20 mouse cellular contexts compared by ENCODE assay signal in genomic region chr15:84672308-84672615, GRCm38 (mm10). TPM values are rescaled to one million over a fixed set of nuclear protein-coding genes. Genes with fewer than 3 reads are reported as not detected.
DNase-seq lines count a peak whose midpoint lies in the region; ATAC-seq lines count a peak whose summit lies in the region.
"Had no signal": no experiment of that assay in that cellular context is flagged by ENCODE, and none has a peak within 500 bp of the region (broad histone marks: within the 10 kb centered on the region; RNA-seq: fewer than 3 reads in every experiment).

No protein-coding gene starts in this region.

- no peaks in the 10 kb centered on the region for H3K27me3 ChIP-seq in heart, embryonic 10.5 days (ENCODE audit: insufficient read depth, poor library complexity, severe bottlenecking)
- H3K27me3 ChIP-seq in kidney, embryonic 16.5 days (ENCODE audit: insufficient read depth, low read length), result no peaks in the 10 kb centered on the region
- H3K27me3 ChIP-seq in midbrain, embryonic 15.5 days (replicated peaks), result no peaks in the 10 kb centered on the region
- H3K27me3 ChIP-seq in midbrain, embryonic 10.5 days (ENCODE audit: low read depth, poor library complexity, severe bottlenecking), result peaks cover 12% of the 10 kb centered on the region
- H3K27me3 ChIP-seq: embryonic facial prominence, embryonic 12.5 days; limb, embryonic 12.5 days; liver, embryonic 12.5 days; neural tube, embryonic 13.5 days; Patski had no signal

- no peak overlapping the region for H3K4me3 ChIP-seq in heart, embryonic 10.5 days
- no peak overlapping the region for H3K4me3 ChIP-seq in kidney, embryonic 16.5 days (ENCODE audit: low read length)
- no peak overlapping the region for H3K4me3 ChIP-seq in midbrain, embryonic 15.5 days
- H3K4me3 ChIP-seq in midbrain, embryonic 10.5 days, result no peak overlapping the region
- H3K4me3 ChIP-seq: embryonic facial prominence, embryonic 12.5 days; erythroblast, embryonic 14.5 days; limb, embryonic 12.5 days; liver, embryonic 12.5 days; neural tube, embryonic 13.5 days had no signal

- WGBS in heart, embryonic 10.5 days, result 79% methylated on average over 4 of the region's 4 CpGs
- 80% methylated on average over 4 of the region's 4 CpGs for WGBS in kidney, embryonic 16.5 days
- WGBS in midbrain, embryonic 15.5 days, result 78% methylated on average over 4 of the region's 4 CpGs
- WGBS in midbrain, embryonic 10.5 days, result 84% methylated on average over 4 of the region's 4 CpGs

- DNase-seq in heart, embryonic 10.5 days (ENCODE audit: low spot score), result no peak
- no peak for DNase-seq in heart, adult 11 months
- DNase-seq in kidney, adult 11 months, result no peak
- no peak for DNase-seq in midbrain, embryonic 10.5 days (ENCODE audit: low spot score)
- no peak for DNase-seq in adrenal gland, adult (ENCODE audit: inconsistent age in 2 of 2, low spot score in 1 of 2)
- DNase-seq: cerebellum, adult 9-11 months; thymus, adult 18-20 months had no signal

- no peak overlapping the region for H3K4me2 ChIP-seq in kidney, embryonic 16.5 days (replicated peaks; ENCODE audit: low read depth, low read length)
- H3K4me2 ChIP-seq in midbrain, embryonic 15.5 days, result no peak overlapping the region
- H3K4me2 ChIP-seq: embryonic facial prominence, embryonic 12.5 days; limb, embryonic 12.5 days; liver, embryonic 12.5 days; neural tube, embryonic 13.5 days had no signal

- no peaks in the 10 kb centered on the region for H3K9me3 ChIP-seq in heart, embryonic 10.5 days
- H3K9me3 ChIP-seq in kidney, embryonic 16.5 days (ENCODE audit: low read length), result no peaks in the 10 kb centered on the region
- no peaks in the 10 kb centered on the region for H3K9me3 ChIP-seq in midbrain, embryonic 15.5 days
- no peaks in the 10 kb centered on the region for H3K9me3 ChIP-seq in midbrain, embryonic 10.5 days (replicated peaks)
- H3K9me3 ChIP-seq: embryonic facial prominence, embryonic 12.5 days; limb, embryonic 12.5 days; liver, embryonic 12.5 days; neural tube, embryonic 13.5 days had no signal

- peaks cover 60% of the 10 kb centered on the region for H3K4me1 ChIP-seq in heart, embryonic 10.5 days
- H3K4me1 ChIP-seq in kidney, embryonic 16.5 days (ENCODE audit: insufficient read depth, low read length), result peaks cover 6% of the 10 kb centered on the region; the same call in 1 of the 2 replicates
- no peaks in the 10 kb centered on the region; the same call in 1 of the 2 replicates for H3K4me1 ChIP-seq in midbrain, embryonic 15.5 days
- H3K4me1 ChIP-seq in midbrain, embryonic 10.5 days, result peaks cover 23% of the 10 kb centered on the region
- H3K4me1 ChIP-seq: limb, embryonic 12.5 days had no signal

- H3K36me3 ChIP-seq in heart, embryonic 10.5 days, result no peaks in the 10 kb centered on the region
- no peaks in the 10 kb centered on the region for H3K36me3 ChIP-seq in kidney, embryonic 16.5 days (ENCODE audit: insufficient read depth, low read length)
- H3K36me3 ChIP-seq in midbrain, embryonic 15.5 days (replicated peaks), result no peaks in the 10 kb centered on the region
- H3K36me3 ChIP-seq in midbrain, embryonic 10.5 days, result no peaks in the 10 kb centered on the region
- H3K36me3 ChIP-seq: embryonic facial prominence, embryonic 12.5 days; limb, embryonic 12.5 days; liver, embryonic 12.5 days; neural tube, embryonic 13.5 days had no signal

- H3K27ac ChIP-seq in heart, embryonic 10.5 days, result 0 out of 2 replicates have a peak overlapping the region, but pooled peaks have one; percentile 17
- 0 out of 2 replicates have a peak overlapping the region, but pooled peaks have one; percentile 54 for H3K27ac ChIP-seq in kidney, embryonic 16.5 days (ENCODE audit: low read length)
- no peak overlapping the region for H3K27ac ChIP-seq in midbrain, embryonic 15.5 days
- no peak overlapping the region for H3K27ac ChIP-seq in midbrain, embryonic 10.5 days (replicated peaks)
- H3K27ac ChIP-seq: embryonic facial prominence, embryonic 12.5 days; limb, embryonic 12.5 days; liver, embryonic 12.5 days; neural tube, embryonic 13.5 days had no signal

- peak; percentile 37; the same call in 1 of the 2 replicates for ATAC-seq in kidney, embryonic 16.5 days (ENCODE audit: low FRiP score, low TSS enrichment)
- peak; percentile 40; the same call in 1 of the 2 replicates for ATAC-seq in midbrain, embryonic 15.5 days (replicated peaks)
- ATAC-seq in megakaryocyte-erythroid progenitor cell, adult 5-6 weeks (replicated peaks; ENCODE audit: low FRiP score, low TSS enrichment, poor library complexity, severe bottlenecking), result no peak
- ATAC-seq: CD4-positive, CD25-positive, alpha-beta regulatory T cell, adult 4 months; forebrain, embryonic 14.5 days; hindbrain, embryonic 16.5 days; liver, embryonic 12.5 days; Patski had no signal

- no peak overlapping the region for H3K9ac ChIP-seq in kidney, embryonic 16.5 days (replicated peaks; ENCODE audit: low read length)
- H3K9ac ChIP-seq in midbrain, embryonic 15.5 days, result no peak overlapping the region
- H3K9ac ChIP-seq: embryonic facial prominence, embryonic 12.5 days; limb, embryonic 12.5 days; liver, embryonic 12.5 days; neural tube, embryonic 13.5 days had no signal

RNA-seq across cellular contexts. Expression of gene Prr5, which starts 2.8 kb away (rescaled TPM):
- 30.6 and 33.1 TPM in 2 replicates for polyA plus RNA-seq in heart, embryonic 10.5 days (2016; fragmentation: Nextera tagmentation; extraction: Ambion mirVana)
- 43.4 and 44.1 TPM in 2 replicates for polyA plus RNA-seq in kidney, embryonic 16.5 days (2015; fragmentation: Nextera tagmentation; extraction: Ambion mirVana)
- polyA plus RNA-seq in midbrain, embryonic 15.5 days (2015; fragmentation: Nextera tagmentation; extraction: Ambion mirVana), result 27.5 and 27.7 TPM in 2 replicates
- 14.7 and 17.1 TPM in 2 replicates for polyA plus RNA-seq in midbrain, embryonic 10.5 days (2016; fragmentation: Nextera tagmentation; extraction: Ambion mirVana)
- total RNA-seq in megakaryocyte-erythroid progenitor cell, adult 5-6 weeks (2014; fragmentation: Nextera tagmentation), result 1.2 TPM in 1 of 2 replicates, not detected in the other
- 0.34 and 0.85 TPM in 2 replicates for total RNA-seq in megakaryocyte-erythroid progenitor cell, adult 5-6 weeks (2017)

RNA-seq across cellular contexts. Expression of gene Arhgap8, which starts 47.6 kb away (rescaled TPM):
- 4.3 and 6.5 TPM in 2 replicates for polyA plus RNA-seq in heart, embryonic 10.5 days (2016; fragmentation: Nextera tagmentation; extraction: Ambion mirVana)
- 12.3 and 13.8 TPM in 2 replicates for polyA plus RNA-seq in kidney, embryonic 16.5 days (2015; fragmentation: Nextera tagmentation; extraction: Ambion mirVana)
- polyA plus RNA-seq in midbrain, embryonic 15.5 days (2015; fragmentation: Nextera tagmentation; extraction: Ambion mirVana), result 0.59 and 0.73 TPM in 2 replicates
- polyA plus RNA-seq in midbrain, embryonic 10.5 days (2016; fragmentation: Nextera tagmentation; extraction: Ambion mirVana), result 1.5 and 1.7 TPM in 2 replicates
- total RNA-seq in megakaryocyte-erythroid progenitor cell, adult 5-6 weeks (2014; fragmentation: Nextera tagmentation), result not detected in 2 replicates
- total RNA-seq in megakaryocyte-erythroid progenitor cell, adult 5-6 weeks (2017), result not detected in 2 replicates
- total RNA-seq: layer of hippocampus, postnatal 14 days had no signal
- polyA plus RNA-seq: CD4-positive, CD25-positive, alpha-beta regulatory T cell, adult 4 months; erythroblast, embryonic 14.5 days had no signal

Comparison
In these comparisons a context has a peak if more than half of its experiments do, and no peak if none do; other contexts are left out.
1. H3K27ac ChIP-seq: peak in heart, embryonic 10.5 days (single experiment) and kidney, embryonic 16.5 days (single experiment); none in midbrain, embryonic 15.5 days (single experiment) and midbrain, embryonic 10.5 days (single experiment).